Mouse (Mus musculus): ENCODE results near the gene Aldh18a1.

DNA sequence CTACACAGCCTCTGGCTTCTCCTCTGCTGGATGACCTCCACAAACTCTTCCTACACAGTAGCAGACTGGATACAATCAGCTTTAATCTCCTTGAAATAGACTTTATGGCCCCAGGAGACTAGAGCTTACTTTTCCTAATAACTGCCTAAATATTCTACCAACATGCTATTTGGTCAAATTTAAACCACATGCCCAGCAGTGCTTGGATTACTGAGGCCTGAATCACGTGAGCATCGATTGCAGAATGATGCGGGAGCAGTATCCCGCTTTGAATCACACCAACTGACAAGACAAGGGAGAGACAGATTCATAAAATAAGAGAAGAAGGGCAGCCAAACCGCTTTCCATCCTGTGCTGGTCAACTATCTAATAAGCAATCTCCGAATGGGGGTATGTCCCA lies 39.9 kb downstream of the Aldh18a1 start:
- TF ChIP-seq POLR2A (IDR thresholded peaks at IDR 0.05; ENCODE audit: control insufficient read depth, extremely low read depth, insufficient read depth, low read length, poor library complexity), result no peak
- no peak for TF ChIP-seq CTCF (IDR thresholded peaks at IDR 0.05; ENCODE audit: borderline replicate concordance, control insufficient read depth, extremely low read depth, insufficient read depth, low read length, poor library complexity)

Data from thymus, adult 2 months (tissue).